Mouse (Mus musculus): ENCODE measurements around the gene Snx6.
"Not testable (repeated sequence)": the region's sequence is repeated elsewhere in the genome, so short reads cannot be mapped to it uniquely, and the experiment has no call there.

Snx6 gene

DNA sequence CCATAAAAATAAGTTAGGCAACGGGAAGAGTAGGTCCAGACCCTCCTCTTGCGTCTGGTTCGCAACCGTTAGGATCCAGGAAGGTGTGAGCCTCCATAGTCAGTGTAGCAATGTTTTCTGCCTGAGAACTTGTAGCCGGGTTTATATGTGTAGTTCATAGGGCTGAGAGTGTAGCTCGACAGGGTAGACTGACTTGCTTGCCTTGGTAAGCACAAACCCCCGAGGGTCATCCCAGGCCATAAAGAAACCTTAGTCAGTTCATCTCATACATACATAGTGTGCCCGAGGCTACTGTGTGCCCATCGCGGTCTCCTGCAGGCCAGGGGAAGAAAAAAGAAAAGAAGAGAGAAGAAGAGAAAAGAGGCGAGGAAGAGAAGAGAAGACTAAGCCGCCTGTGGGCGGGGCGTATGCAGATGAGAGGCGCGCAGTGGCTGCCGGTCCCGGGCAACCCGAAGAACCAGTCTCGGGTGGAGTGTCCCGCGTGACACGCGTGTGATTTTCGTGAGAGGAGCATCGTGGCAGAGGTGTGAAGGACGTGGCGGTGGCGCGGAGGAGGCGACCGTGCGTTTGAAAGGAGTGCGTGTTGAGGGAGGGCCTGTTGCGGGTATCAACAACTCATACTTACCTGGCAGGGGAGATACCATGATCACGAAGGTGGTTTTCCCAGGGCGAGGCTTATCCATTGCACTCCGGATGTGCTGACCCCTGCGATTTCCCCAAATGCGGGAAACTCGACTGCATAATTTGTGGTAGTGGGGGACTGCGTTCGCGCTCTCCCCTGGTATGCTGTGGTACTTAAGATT lies 85.6 kb downstream of the Snx6 start:
- DNase-seq (ENCODE audit: low spot score): not testable (repeated sequence)

DNA sequence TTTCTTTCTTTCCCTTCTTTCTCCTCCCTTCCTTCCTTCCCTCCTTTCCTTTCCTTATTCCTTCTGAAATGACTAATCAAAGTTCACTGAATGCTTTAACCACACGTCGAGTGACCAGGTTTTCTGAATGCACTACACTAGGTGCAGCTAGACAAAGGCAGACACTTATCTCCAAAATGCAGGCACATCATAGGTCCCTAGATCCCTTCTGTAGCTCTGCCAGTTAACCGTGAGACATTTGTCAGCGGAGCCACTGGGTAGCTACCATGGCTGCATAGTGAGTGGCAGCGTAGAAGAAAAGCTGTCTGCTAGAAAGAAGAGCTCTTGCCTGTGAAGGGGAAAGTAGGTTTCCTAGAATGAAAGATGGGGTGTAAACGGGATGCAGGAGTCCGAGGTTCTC lies 96.1 kb downstream of the Snx6 start:
- no peak for DNase-seq (ENCODE audit: low spot score)

DNA sequence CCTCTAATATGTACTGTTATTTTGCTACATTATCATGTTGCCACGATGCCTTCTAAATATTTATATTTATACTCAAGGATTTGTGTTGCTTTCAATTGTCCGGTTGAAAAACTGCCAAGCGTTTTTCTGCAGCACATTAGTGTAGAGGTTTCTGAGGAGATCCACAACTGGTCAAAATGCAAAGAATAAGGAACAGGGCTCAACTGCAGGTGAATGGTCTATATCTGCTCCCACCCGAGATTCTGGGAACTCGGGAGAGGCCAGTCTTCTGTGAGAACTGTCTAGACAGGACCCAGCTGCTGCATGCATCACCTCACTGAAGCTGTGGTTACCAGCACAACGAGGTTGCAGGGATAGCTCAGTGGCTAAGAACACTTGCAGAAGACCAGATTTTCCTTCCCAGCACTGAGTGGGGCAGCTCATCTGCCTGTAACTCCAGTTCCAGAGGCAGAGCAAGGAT lies 97.7 kb downstream of the Snx6 start:
- DNase-seq (ENCODE audit: low spot score): peak; percentile 26

DNA sequence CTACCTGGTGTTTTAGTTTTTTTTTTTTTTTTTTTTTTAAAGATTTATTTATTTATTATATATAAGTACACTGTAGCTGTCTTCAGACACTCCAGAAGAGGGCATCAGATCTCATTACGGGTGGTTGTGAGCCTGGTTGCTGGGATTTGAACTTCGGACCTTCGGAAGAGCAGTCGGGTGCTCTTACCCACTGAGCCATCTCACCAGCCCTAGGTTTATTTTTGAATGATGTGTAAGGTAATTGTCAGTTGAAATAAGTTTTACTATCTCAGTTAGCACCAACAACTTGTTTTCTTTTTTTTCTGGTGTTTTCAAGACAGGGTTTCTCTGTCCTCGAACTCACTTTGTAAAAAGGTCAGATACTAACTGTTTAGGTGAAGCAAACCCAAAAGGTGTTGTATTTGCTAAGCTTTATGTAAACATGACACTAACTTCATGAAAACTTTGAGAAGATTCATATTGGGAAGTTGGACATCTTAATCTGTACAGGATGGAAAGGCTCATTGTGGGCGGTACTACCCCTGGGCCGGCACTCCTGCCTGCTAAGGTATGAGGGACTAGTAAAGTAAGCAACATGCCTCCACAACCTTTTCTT lies 98.4 kb downstream of the Snx6 start:
- DNase-seq (ENCODE audit: low spot score): peak; percentile 78

Data from retina, embryonic 14.5 days (tissue).